Mouse (Mus musculus) ovary, postnatal 36 days (tissue): ENCODE results near the gene Lima1.

Source experiments
- DNase-seq: peaks from one replicate; pipeline ENCODE4 v3.0.0; 2022; ENCODE audit warnings: low spot score, mixed read lengths

The Lima1 gene

DNA sequence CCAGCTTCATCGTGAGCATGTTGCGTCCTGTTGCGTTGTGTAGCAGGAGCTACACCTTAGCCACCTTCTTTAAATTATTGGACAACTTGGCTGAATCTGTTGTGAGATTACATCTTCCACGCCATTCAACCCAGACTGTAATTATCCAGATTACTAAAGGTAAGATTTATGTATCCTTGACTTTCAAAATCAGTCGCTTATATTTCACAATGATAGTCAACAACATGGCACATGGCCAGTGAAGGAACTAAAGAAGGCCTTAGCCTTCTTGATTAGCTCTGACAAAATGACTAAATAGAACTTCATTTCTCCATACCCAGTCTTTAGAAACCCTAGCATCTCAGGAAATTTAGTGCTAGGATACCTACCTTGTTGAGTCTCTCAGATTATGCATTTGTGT lies 142.1 kb downstream of the Lima1 start:
- no peak for DNase-seq

- DNase-seq, result no peak
These were observed 143.6 kb downstream of the Lima1 start for GRCm38 (mm10) chr15:99731678-99732077.

DNA sequence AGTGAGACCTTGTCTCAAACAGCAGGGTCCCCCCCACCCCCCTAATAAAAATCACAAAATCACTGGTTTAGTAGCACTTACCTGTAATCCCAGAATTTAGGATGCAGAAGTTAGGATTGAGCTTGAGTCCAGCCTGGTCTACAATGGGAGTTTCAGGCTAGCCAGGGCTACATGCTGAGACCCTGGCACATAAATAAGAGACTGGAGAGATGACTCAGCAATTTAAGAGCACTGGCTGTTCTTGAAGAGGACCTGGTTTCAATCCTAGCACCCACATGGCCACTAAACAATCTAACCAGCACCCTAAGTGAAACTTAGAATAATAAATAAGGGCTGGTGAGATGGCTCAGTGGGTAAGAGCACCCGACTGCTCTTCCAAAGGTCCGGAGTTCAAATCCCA lies 144.1 kb downstream of the Lima1 start:
- DNase-seq, result no peak

DNA sequence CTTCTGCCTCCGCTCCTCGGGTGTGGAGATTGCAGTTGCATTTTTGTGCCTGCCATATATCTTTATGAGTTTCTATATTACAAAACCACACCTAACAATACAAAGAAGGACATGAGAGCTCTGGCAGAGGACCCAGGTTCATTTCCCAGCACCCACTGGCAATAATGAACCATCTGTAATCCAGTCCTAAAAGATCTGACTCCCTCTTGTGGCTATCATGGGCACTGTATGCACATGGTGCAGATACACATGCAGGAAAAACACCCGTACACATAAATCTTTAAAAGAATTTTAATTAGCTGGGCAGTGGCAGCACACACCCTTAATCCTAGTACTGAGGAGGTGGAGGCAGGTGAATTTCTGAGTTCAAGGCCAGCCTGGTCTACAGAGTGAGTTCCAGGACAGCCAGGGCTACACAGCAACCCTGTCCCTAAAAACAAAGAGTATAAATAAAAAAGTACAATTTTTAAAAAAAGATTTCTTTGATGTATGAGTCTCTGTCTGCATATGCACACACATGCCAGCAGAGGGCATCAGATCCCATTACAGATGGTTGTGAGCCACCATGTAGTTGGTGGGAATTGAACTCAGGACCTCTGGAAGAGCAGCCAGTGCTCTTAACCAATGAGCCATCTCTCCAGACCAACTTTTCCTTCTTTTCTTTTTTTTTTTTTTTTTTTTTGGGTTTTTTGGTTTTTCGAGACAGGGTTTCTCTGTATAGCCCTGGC lies 146.0 kb downstream of the Lima1 start:
- no peak for DNase-seq
